Mouse (Mus musculus) liver, embryonic 14.5 days (tissue): ENCODE results near the gene Csnk2a1. TPM values are rescaled to one million over a fixed set of nuclear protein-coding genes. Genes with fewer than 3 reads are reported as not detected.

Experiments used
- ATAC-seq: fragments of 200-750 bp; cut with Nextera tagmentation; 2 replicates; pipeline ENCODE4 v1.8.0; 2017; ENCODE audit warnings: moderate number of reproducible peaks, mild to moderate bottlenecking, moderate library complexity; ENCODE audit not compliant: insufficient read depth
- DNase-seq, 3 experiments: peaks; one replicate each; pipeline ENCODE4 v3.0.0-alpha.2; 2012 to 2013; ENCODE audit warnings: low read depth in 3 of 3, low spot score in 3 of 3
- H3K27ac ChIP-seq: fragments of 300-500 bp; sonication (generic); 2 replicates; pipeline ENCODE4 v1.5.1; 2014; ENCODE audit warnings: moderate library complexity, mild to moderate bottlenecking, control low read depth, inconsistent platforms
- H3K27me3 ChIP-seq: fragments of 300-500 bp; sonication (generic); 2 replicates; pipeline ENCODE4 v1.6.1; 2014; ENCODE audit warnings: mild to moderate bottlenecking, low read length, moderate library complexity; ENCODE audit not compliant: control insufficient read depth, insufficient read depth
- H3K36me3 ChIP-seq: fragments of 300-500 bp; sonication (generic); replicated peaks from 2 replicates; pipeline ENCODE4 v1.6.1; 2014; ENCODE audit warnings: low read depth; ENCODE audit not compliant: control insufficient read depth, insufficient read depth
- H3K4me1 ChIP-seq, 2 experiments: fragments of 200-500 bp in 1 of 2; fragments of 300-500 bp in 1 of 2; sonication (generic) in 1 of 2; replicated peaks; 2 replicates each; pipeline ENCODE4 v1.6.1; 2012 to 2014; ENCODE audit warnings: antibody characterized with exemption in 1 of 2, inconsistent platforms in 1 of 2, low read length in 1 of 2; ENCODE audit not compliant: control insufficient read depth in 2 of 2, insufficient read depth in 2 of 2
- H3K4me2 ChIP-seq: fragments of 300-500 bp; sonication (generic); 2 replicates; pipeline ENCODE4 v1.6.1; 2014; ENCODE audit warnings: low read depth, mild to moderate bottlenecking, control low read depth, moderate library complexity
- H3K4me3 ChIP-seq, 2 experiments: fragments of 200-500 bp in 1 of 2; fragments of 300-500 bp in 1 of 2; sonication (generic) in 1 of 2; 2 replicates each; pipeline ENCODE4 v1.5.1; 2012 to 2014; ENCODE audit warnings: low read depth in 2 of 2, low read length in 2 of 2, mild to moderate bottlenecking in 2 of 2, control low read depth in 1 of 2, inconsistent platforms in 1 of 2, moderate library complexity in 1 of 2; ENCODE audit not compliant: insufficient read depth in 1 of 2
- H3K9ac ChIP-seq: fragments of 300-500 bp; sonication (generic); replicated peaks from 2 replicates; pipeline ENCODE4 v1.6.1; 2014; ENCODE audit warnings: mild to moderate bottlenecking, control low read depth, moderate library complexity
- H3K9me3 ChIP-seq: fragments of 300-500 bp; sonication (generic); 2 replicates; pipeline ENCODE4 v1.6.1; 2016; ENCODE audit warnings: low read length, mixed read lengths; ENCODE audit not compliant: control insufficient read depth
- CTCF ChIP-seq: IDR thresholded peaks from 2 replicates; pipeline ENCODE4 v1.5.1; 2016; ENCODE audit warnings: antibody characterized with exemption, low read depth, control low read depth
- EP300 ChIP-seq: IDR thresholded peaks from 2 replicates; pipeline ENCODE4 v1.6.1; 2016; ENCODE audit warnings: antibody characterized with exemption, low read depth
- WGBS: fragments of 180-500 bp; shearing (Covaris S2); extraction: QIAGEN DNeasy Blood & Tissue Kit; methylation state at CpG from one replicate; pipeline ENCODE4 v1.1.7; 2014; ENCODE audit not compliant: insufficient replicate concordance; 5-methylcytosine and 5-hydroxymethylcytosine counted together
- polyA plus RNA-seq, 2 experiments: library from polyadenylated mRNA; depleted of rRNA in 1 of 2; stranded (reverse) in 1 of 2; unstranded in 1 of 2; fragments of >200 nt; fragmentation: Nextera tagmentation in 1 of 2; extraction: Ambion mirVana in 1 of 2; gene quantifications; 2 replicates each; pipeline versions ENCODE4 v1.2.1 to v1.2.3; 2012 to 2014

Csnk2a1 gene
- polyA plus RNA-seq, 2 experiments, result 22.7 to 43.2 TPM

- H3K4me1 ChIP-seq, result peaks cover 8 to 11% of the 10 kb centered on the region in 2 experiments
- ATAC-seq (no peak), DNase-seq (no peak)
- H3K9me3 ChIP-seq, result no peaks in the 10 kb centered on the region
- 70% methylated on average over 5 of the region's 5 CpGs for WGBS
- no peaks in the 10 kb centered on the region for H3K27me3 ChIP-seq
- H3K27ac ChIP-seq, result no peak overlapping the region
- no peak overlapping the region for H3K4me2 ChIP-seq
- TF ChIP-seq CTCF (no peak), EP300 (no peak)
- no peak overlapping the region for H3K9ac ChIP-seq
- H3K36me3 ChIP-seq, result peaks cover 25% of the 10 kb centered on the region
- no peak overlapping the region for H3K4me3 ChIP-seq
Measured at GRCm38 (mm10) chr2:152327980-152328379, 101.3 kb downstream of the Csnk2a1 start.

- no peaks in the 10 kb centered on the region for H3K9me3 ChIP-seq
Measured at GRCm38 (mm10) chr2:152330858-152331423, 104.3 kb downstream of the Csnk2a1 start.

More at GRCm38 (mm10) chr2:152330858-152331423, 104.3 kb downstream of the Csnk2a1 start:
- peaks cover 8 to 11% of the 10 kb centered on the region in 2 experiments for H3K4me1 ChIP-seq
- peak overlapping the region; percentile 94 for H3K4me2 ChIP-seq
- peak overlapping the region; percentile 92 to 98 for H3K4me3 ChIP-seq
- DNase-seq (no peak), ATAC-seq (no peak)
- peak overlapping the region; percentile 93 for H3K27ac ChIP-seq
- TF ChIP-seq EP300 (0 out of 2 replicates have a peak, but pooled peaks have one; percentile 6), CTCF (peak; percentile 35)
- H3K9ac ChIP-seq, result peak overlapping the region; percentile 88
- peaks cover 8% of the 10 kb centered on the region for H3K36me3 ChIP-seq
- H3K27me3 ChIP-seq, result no peaks in the 10 kb centered on the region
- 11% methylated on average over 7 of the region's 7 CpGs for WGBS

Other genes starting within 250 kb of the Csnk2a1 start
- gene Fam110a, start 246.6 kb upstream of the Csnk2a1 start, polyA plus RNA-seq (2012; rRNA removed), result 5.1 and 5.6 TPM in 2 replicates
- 6.8 and 8.1 TPM in 2 replicates for gene Fam110a, start 246.6 kb upstream of the Csnk2a1 start, polyA plus RNA-seq (2014; fragmentation: Nextera tagmentation; extraction: Ambion mirVana)
- gene Slc52a3, start 230.3 kb upstream of the Csnk2a1 start, polyA plus RNA-seq (2012; rRNA removed), result 0.73 and 0.97 TPM in 2 replicates
- 0.74 and 1.1 TPM in 2 replicates for gene Slc52a3, start 230.3 kb upstream of the Csnk2a1 start, polyA plus RNA-seq (2014; fragmentation: Nextera tagmentation; extraction: Ambion mirVana)
- gene Scrt2, start 145.3 kb upstream of the Csnk2a1 start, polyA plus RNA-seq (2012; rRNA removed), result 0.01 and 0.08 TPM in 2 replicates
- gene Scrt2, start 145.3 kb upstream of the Csnk2a1 start, polyA plus RNA-seq (2014; fragmentation: Nextera tagmentation; extraction: Ambion mirVana), result not detected in 2 replicates
- gene Srxn1, start 121.3 kb upstream of the Csnk2a1 start, polyA plus RNA-seq (2012; rRNA removed), result 11.0 and 13.3 TPM in 2 replicates
- 10.6 and 13.5 TPM in 2 replicates for gene Srxn1, start 121.3 kb upstream of the Csnk2a1 start, polyA plus RNA-seq (2014; fragmentation: Nextera tagmentation; extraction: Ambion mirVana)
- gene Tcf15, start 83.3 kb upstream of the Csnk2a1 start, polyA plus RNA-seq (2012; rRNA removed), result 0.11 and 0.17 TPM in 2 replicates
- gene Tcf15, start 83.3 kb upstream of the Csnk2a1 start, polyA plus RNA-seq (2014; fragmentation: Nextera tagmentation; extraction: Ambion mirVana), result not detected in 2 replicates
- 9.5 and 10.1 TPM in 2 replicates for gene Tbc1d20, start 67.0 kb downstream of the Csnk2a1 start, polyA plus RNA-seq (2012; rRNA removed)
- 5.3 and 5.7 TPM in 2 replicates for gene Tbc1d20, start 67.0 kb downstream of the Csnk2a1 start, polyA plus RNA-seq (2014; fragmentation: Nextera tagmentation; extraction: Ambion mirVana)
- gene Rbck1, start 105.8 kb downstream of the Csnk2a1 start, polyA plus RNA-seq (2012; rRNA removed), result 49.6 and 54.5 TPM in 2 replicates
- gene Rbck1, start 105.8 kb downstream of the Csnk2a1 start, polyA plus RNA-seq (2014; fragmentation: Nextera tagmentation; extraction: Ambion mirVana), result 34.3 and 38.8 TPM in 2 replicates
- gene Trib3, start 117.2 kb downstream of the Csnk2a1 start, polyA plus RNA-seq (2012; rRNA removed), result 0.54 and 0.77 TPM in 2 replicates
- gene Trib3, start 117.2 kb downstream of the Csnk2a1 start, polyA plus RNA-seq (2014; fragmentation: Nextera tagmentation; extraction: Ambion mirVana), result 0.70 and 1.5 TPM in 2 replicates
- gene Nrsn2, start 149.8 kb downstream of the Csnk2a1 start, polyA plus RNA-seq (2012; rRNA removed), result not detected in 2 replicates
- gene Nrsn2, start 149.8 kb downstream of the Csnk2a1 start, polyA plus RNA-seq (2014; fragmentation: Nextera tagmentation; extraction: Ambion mirVana), result not detected in 2 replicates
- 4.4 TPM in 2 replicates for gene Sox12, start 171.2 kb downstream of the Csnk2a1 start, polyA plus RNA-seq (2012; rRNA removed)
- 1.4 and 1.9 TPM in 2 replicates for gene Sox12, start 171.2 kb downstream of the Csnk2a1 start, polyA plus RNA-seq (2014; fragmentation: Nextera tagmentation; extraction: Ambion mirVana)
- gene Zcchc3, start 188.2 kb downstream of the Csnk2a1 start, polyA plus RNA-seq (2012; rRNA removed), result 7.6 and 9.1 TPM in 2 replicates
- gene Zcchc3, start 188.2 kb downstream of the Csnk2a1 start, polyA plus RNA-seq (2014; fragmentation: Nextera tagmentation; extraction: Ambion mirVana), result 8.7 and 10.7 TPM in 2 replicates
- 0.15 and 0.19 TPM in 2 replicates for gene 6820408C15Rik, start 188.7 kb downstream of the Csnk2a1 start, polyA plus RNA-seq (2012; rRNA removed)
- gene 6820408C15Rik, start 188.7 kb downstream of the Csnk2a1 start, polyA plus RNA-seq (2014; fragmentation: Nextera tagmentation; extraction: Ambion mirVana), result 0.11 and 0.23 TPM in 2 replicates
- gene Defb23, start 237.8 kb downstream of the Csnk2a1 start, polyA plus RNA-seq (2012; rRNA removed), result not detected in 2 replicates
- not detected in 2 replicates for gene Defb23, start 237.8 kb downstream of the Csnk2a1 start, polyA plus RNA-seq (2014; fragmentation: Nextera tagmentation; extraction: Ambion mirVana)